Mouse (Mus musculus): ENCODE measurements around the gene Dnase1l3. TPM values are rescaled to one million over a fixed set of nuclear protein-coding genes. Genes with fewer than 3 reads are reported as not detected.

Dnase1l3 gene
- polyA plus RNA-seq, 1 experiment from 2014 or later: 0.07 TPM

DNA sequence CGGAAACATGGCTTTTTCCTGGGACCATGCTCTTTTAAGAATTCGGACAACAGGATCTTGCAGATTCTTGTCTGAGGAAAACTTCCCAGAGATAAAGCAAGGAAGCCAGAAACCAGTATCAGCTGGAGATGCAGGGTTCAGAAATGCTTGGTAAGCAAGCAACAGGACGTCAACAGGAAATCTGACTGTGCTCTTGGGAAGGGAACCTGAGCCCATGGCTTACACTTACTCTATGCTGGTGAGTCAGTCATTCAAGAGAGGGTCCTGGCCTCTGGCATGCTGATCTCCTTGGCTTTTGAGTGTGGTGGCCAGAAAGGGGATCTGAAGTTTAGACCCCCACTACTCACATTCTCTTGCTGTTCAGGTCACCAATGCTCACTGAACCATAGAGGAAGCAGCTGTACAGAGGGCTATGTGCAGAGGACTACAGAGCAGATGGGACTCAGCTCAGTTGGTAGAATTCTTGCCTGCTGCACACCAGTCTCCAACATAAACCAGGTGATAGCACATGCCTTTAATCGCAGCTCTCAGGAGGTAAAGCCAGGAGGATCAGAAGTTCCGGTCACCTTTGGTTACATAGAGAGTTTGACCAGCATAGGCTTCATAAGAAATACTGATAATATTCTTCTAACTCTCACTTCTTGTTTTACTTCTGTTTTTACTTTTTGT, 3.1 kb downstream of the Dnase1l3 start:
- H3K36me3 ChIP-seq: no peaks in the 10 kb centered on the region
- DNase-seq (ENCODE audit: low spot score): peak; percentile 10
- no peaks in the 10 kb centered on the region; the same call in 1 of the 2 replicates for H3K27me3 ChIP-seq (ENCODE audit: insufficient read depth, poor library complexity, severe bottlenecking)
- WGBS: 79% methylated on average over 5 of the region's 5 CpGs
- peaks cover 7% of the 10 kb centered on the region for H3K4me1 ChIP-seq (replicated peaks)
- no peak overlapping the region for H3K4me3 ChIP-seq
- H3K27ac ChIP-seq: no peak overlapping the region
- no peaks in the 10 kb centered on the region for H3K9me3 ChIP-seq

- no peaks in the 10 kb centered on the region for H3K27me3 ChIP-seq (ENCODE audit: insufficient read depth, poor library complexity, severe bottlenecking)
- no peaks in the 10 kb centered on the region for H3K9me3 ChIP-seq
Observed at GRCm38 (mm10) chr14:7989961-7990360, 4.4 kb downstream of the Dnase1l3 start.

DNA sequence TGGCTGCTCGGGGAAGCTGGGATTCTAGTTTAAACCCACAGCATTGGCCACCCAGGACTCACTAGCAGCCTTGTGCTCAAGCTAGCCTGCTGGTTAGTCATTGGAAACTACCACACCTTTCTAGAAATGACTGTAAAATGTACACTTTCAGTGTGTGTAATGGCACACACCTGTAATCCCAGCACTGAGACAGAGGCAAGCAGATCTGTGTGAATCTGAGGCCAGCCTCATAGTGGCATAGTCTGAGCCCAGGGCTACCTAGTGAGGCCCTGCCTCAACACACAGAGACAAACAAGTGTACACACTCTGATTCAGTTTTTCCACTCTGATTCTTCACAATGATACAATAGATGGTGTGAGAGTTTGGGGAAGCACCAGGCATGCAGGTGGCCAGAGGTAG, 5.0 kb downstream of the Dnase1l3 start:
- Histone ChIP-seq H3K9me3 (no peaks in the 10 kb centered on the region), H3K4me3 (no peak overlapping the region), H3K27me3 (ENCODE audit: insufficient read depth, poor library complexity, severe bottlenecking) (no peaks in the 10 kb centered on the region), H3K36me3 (no peaks in the 10 kb centered on the region), H3K27ac (no peak overlapping the region), H3K4me1 (replicated peaks) (peaks cover 7% of the 10 kb centered on the region)
- DNase-seq (ENCODE audit: low spot score): no peak
- 57% methylated on average over 1 of the region's 1 CpGs for WGBS

More at GRCm38 (mm10) chr14:7989961-7990360, 4.4 kb downstream of the Dnase1l3 start:
- Histone ChIP-seq H3K36me3 (no peaks in the 10 kb centered on the region), H3K4me1 (replicated peaks) (peaks cover 7% of the 10 kb centered on the region), H3K27ac (no peak overlapping the region), H3K4me3 (no peak overlapping the region)
- 81% methylated on average over 3 of the region's 3 CpGs for WGBS
- no peak for DNase-seq (ENCODE audit: low spot score)

GRCm38 (mm10) chr14:7986913-7987312, 7.5 kb downstream of the Dnase1l3 start:
- Histone ChIP-seq H3K36me3 (no peaks in the 10 kb centered on the region), H3K4me3 (no peak overlapping the region), H3K9me3 (no peaks in the 10 kb centered on the region), H3K27ac (no peak overlapping the region), H3K4me1 (replicated peaks) (peaks cover 7% of the 10 kb centered on the region), H3K27me3 (ENCODE audit: insufficient read depth, poor library complexity, severe bottlenecking) (no peaks in the 10 kb centered on the region)
- 94% methylated on average over 6 of the region's 6 CpGs for WGBS
- no peak for DNase-seq (ENCODE audit: low spot score)

- Histone ChIP-seq H3K9me3 (no peaks in the 10 kb centered on the region), H3K36me3 (no peaks in the 10 kb centered on the region), H3K27me3 (ENCODE audit: insufficient read depth, poor library complexity, severe bottlenecking) (no peaks in the 10 kb centered on the region), H3K4me3 (no peak overlapping the region), H3K4me1 (replicated peaks) (no peaks in the 10 kb centered on the region), H3K27ac (no peak overlapping the region)
- no peak for DNase-seq (ENCODE audit: low spot score)
- WGBS: 86% methylated on average over 1 of the region's 1 CpGs
Observed at GRCm38 (mm10) chr14:7981226-7981625, 13.1 kb downstream of the Dnase1l3 start.

DNA sequence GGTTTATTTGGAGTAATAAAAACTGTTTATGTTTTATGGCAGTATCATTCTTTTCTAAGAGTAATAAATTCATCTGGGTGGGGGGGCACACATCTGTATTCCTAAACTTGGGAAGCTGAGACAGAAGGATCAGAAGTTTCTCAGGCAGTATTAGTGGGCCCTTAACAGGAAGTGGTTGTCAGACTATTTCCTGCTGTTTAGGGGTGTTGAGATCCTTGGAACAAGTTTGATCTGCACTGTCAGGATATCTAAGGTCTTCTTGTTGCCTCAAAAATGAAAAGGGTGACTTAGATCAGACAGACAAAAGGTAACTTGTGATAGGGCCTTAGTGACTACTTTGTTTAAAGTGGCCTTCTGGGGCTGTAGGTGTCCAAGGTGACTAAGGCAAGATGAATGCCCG, 16.2 kb downstream of the Dnase1l3 start:
- Histone ChIP-seq H3K27me3 (ENCODE audit: insufficient read depth, poor library complexity, severe bottlenecking) (no peaks in the 10 kb centered on the region), H3K27ac (no peak overlapping the region), H3K4me1 (replicated peaks) (no peaks in the 10 kb centered on the region), H3K36me3 (no peaks in the 10 kb centered on the region), H3K4me3 (no peak overlapping the region), H3K9me3 (no peaks in the 10 kb centered on the region)
- no peak for DNase-seq (ENCODE audit: low spot score)
- 81% methylated on average over 1 of the region's 1 CpGs for WGBS

- H3K4me1 ChIP-seq (replicated peaks): no peaks in the 10 kb centered on the region
- H3K36me3 ChIP-seq: no peaks in the 10 kb centered on the region
- H3K4me3 ChIP-seq: no peak overlapping the region
- no peak overlapping the region for H3K27ac ChIP-seq
- no peak for DNase-seq (ENCODE audit: low spot score)
- no peaks in the 10 kb centered on the region for H3K9me3 ChIP-seq
- 93% methylated on average over 1 of the region's 1 CpGs for WGBS
- H3K27me3 ChIP-seq (ENCODE audit: insufficient read depth, poor library complexity, severe bottlenecking): no peaks in the 10 kb centered on the region
Observed at GRCm38 (mm10) chr14:7977471-7977870, 16.9 kb downstream of the Dnase1l3 start.

DNA sequence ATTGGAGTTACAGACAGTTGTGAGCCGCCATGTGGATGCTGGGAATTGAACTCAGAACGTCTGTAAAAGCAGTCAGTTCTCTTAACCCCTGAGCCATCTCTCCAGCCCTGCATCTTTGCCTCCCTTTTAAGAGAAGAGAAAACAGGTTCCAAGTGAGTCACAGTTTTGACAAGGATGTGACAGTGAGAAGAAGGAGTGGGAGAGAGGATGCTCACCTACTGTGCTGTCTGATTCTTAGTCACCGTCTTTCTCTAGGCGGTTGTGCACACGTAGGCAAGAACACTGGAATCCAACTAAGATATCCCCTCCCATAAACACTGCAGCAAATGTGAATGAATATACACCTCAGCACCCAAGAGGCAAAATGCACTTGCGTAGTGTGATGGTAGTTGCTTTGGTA, 19.2 kb downstream of the Dnase1l3 start:
- no peak overlapping the region for H3K4me3 ChIP-seq
- no peaks in the 10 kb centered on the region for H3K36me3 ChIP-seq
- H3K9me3 ChIP-seq: no peaks in the 10 kb centered on the region
- no peaks in the 10 kb centered on the region for H3K27me3 ChIP-seq (ENCODE audit: insufficient read depth, poor library complexity, severe bottlenecking)
- no peaks in the 10 kb centered on the region for H3K4me1 ChIP-seq (replicated peaks)
- 88% methylated on average over 6 of the region's 6 CpGs for WGBS
- no peak for DNase-seq (ENCODE audit: low spot score)
- H3K27ac ChIP-seq: no peak overlapping the region

- Histone ChIP-seq H3K9me3 (no peaks in the 10 kb centered on the region), H3K36me3 (no peaks in the 10 kb centered on the region), H3K4me1 (replicated peaks) (no peaks in the 10 kb centered on the region), H3K27ac (no peak overlapping the region), H3K27me3 (ENCODE audit: insufficient read depth, poor library complexity, severe bottlenecking) (no peaks in the 10 kb centered on the region), H3K4me3 (no peak overlapping the region)
- 89% methylated on average over 1 of the region's 1 CpGs for WGBS
- DNase-seq (ENCODE audit: low spot score): no peak
Observed at GRCm38 (mm10) chr14:7974643-7975042, 19.7 kb downstream of the Dnase1l3 start.

GRCm38 (mm10) chr14:7971889-7972493, 22.4 kb downstream of the Dnase1l3 start:
- Histone ChIP-seq H3K27me3 (ENCODE audit: insufficient read depth, poor library complexity, severe bottlenecking) (no peaks in the 10 kb centered on the region; the same call in 1 of the 2 replicates), H3K9me3 (no peaks in the 10 kb centered on the region), H3K4me3 (no peak overlapping the region), H3K36me3 (no peaks in the 10 kb centered on the region), H3K4me1 (replicated peaks) (no peaks in the 10 kb centered on the region), H3K27ac (no peak overlapping the region)
- 70% methylated on average over 10 of the region's 10 CpGs for WGBS
- no peak for DNase-seq (ENCODE audit: low spot score)

GRCm38 (mm10) chr14:7964219-7964889, 30.0 kb downstream of the Dnase1l3 start:
- DNase-seq (ENCODE audit: low spot score): peak; percentile 68

DNA sequence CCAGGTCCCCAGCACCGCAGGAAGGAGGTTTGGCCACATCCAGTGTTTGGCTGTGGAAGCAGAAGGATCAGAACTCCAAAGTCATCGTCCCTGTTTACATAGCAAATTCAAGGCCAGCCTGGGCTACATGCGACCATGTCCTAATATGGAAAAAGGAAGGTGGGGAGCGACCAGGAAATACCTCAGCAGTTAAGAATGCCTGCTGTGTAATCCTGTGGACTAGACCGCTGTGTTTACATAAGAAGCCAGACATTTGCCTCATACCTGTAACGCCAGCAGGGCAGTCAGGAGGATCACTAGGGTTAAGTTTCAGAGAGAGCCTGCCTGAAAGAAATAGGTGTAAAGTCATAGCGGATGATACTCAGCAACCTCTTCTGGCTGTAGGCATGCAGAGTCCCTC, 31.2 kb downstream of the Dnase1l3 start:
- DNase-seq (ENCODE audit: low spot score): no peak
- 63% methylated on average over 7 of the region's 7 CpGs for WGBS

More at GRCm38 (mm10) chr14:7964219-7964889, 30.0 kb downstream of the Dnase1l3 start:
- H3K27ac ChIP-seq: no peak overlapping the region
- H3K4me3 ChIP-seq: no peak overlapping the region
- WGBS: 53% methylated on average over 11 of the region's 11 CpGs
- no peaks in the 10 kb centered on the region for H3K4me1 ChIP-seq (replicated peaks)
- H3K27me3 ChIP-seq (ENCODE audit: insufficient read depth, poor library complexity, severe bottlenecking): no peaks in the 10 kb centered on the region; the same call in 1 of the 2 replicates
- H3K9me3 ChIP-seq: no peaks in the 10 kb centered on the region
- no peaks in the 10 kb centered on the region for H3K36me3 ChIP-seq

DNA sequence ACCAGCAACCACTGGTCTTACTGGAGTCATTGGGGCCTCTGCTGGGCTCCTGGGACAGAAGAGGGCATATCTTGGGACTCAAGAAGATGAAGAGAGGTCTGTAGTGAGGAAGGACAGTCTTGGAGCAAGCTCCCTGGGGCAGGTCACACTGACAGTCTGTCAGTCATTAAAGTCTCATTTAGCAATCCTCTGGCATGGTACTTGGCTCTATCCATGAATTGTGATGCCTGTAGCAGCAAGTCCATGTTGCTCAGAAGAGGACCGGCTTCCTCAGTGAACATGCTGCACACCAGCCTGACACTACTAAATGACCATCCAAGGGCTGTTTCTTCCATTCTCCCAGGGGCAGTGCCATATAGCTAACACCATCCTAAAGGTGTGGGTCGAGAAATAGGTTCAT, 31.7 kb downstream of the Dnase1l3 start:
- Histone ChIP-seq H3K27ac (no peak overlapping the region), H3K9me3 (no peaks in the 10 kb centered on the region), H3K4me3 (no peak overlapping the region), H3K27me3 (ENCODE audit: insufficient read depth, poor library complexity, severe bottlenecking) (no peaks in the 10 kb centered on the region; the same call in 1 of the 2 replicates), H3K36me3 (no peaks in the 10 kb centered on the region), H3K4me1 (replicated peaks) (no peaks in the 10 kb centered on the region)
- no peak for DNase-seq (ENCODE audit: low spot score)
- 83% methylated on average over 2 of the region's 2 CpGs for WGBS

More for the DNA sequence above, 31.2 kb downstream of the Dnase1l3 start:
- Histone ChIP-seq H3K4me1 (replicated peaks) (no peaks in the 10 kb centered on the region), H3K9me3 (no peaks in the 10 kb centered on the region), H3K36me3 (no peaks in the 10 kb centered on the region), H3K4me3 (no peak overlapping the region), H3K27me3 (ENCODE audit: insufficient read depth, poor library complexity, severe bottlenecking) (no peaks in the 10 kb centered on the region; the same call in 1 of the 2 replicates), H3K27ac (no peak overlapping the region)

All from hindbrain, embryonic 10.5 days (tissue).